Mouse (Mus musculus) megakaryocyte progenitor cell, adult 5-6 weeks (primary cell): ENCODE measurements around the gene Htra1. TPM values are rescaled to one million over a fixed set of nuclear protein-coding genes. Genes with fewer than 3 reads are reported as not detected.

Experiments used
- ATAC-seq: replicated peaks from 2 replicates; pipeline ENCODE4 v1.8.0; 2016; ENCODE audit warnings: mild to moderate bottlenecking, moderate TSS enrichment, inconsistent platforms; ENCODE audit not compliant: poor library complexity
- total RNA-seq, 2 experiments: library from RNA; stranded (forward) in 1 of 2; stranded (reverse) in 1 of 2; fragments of 157-497, 149-512 nt in 1 of 2; fragments of 200-1000 nt in 1 of 2; gene quantifications; 2 replicates each; pipeline versions ENCODE4 v1.2.3 to v1.2.4; 2015 to 2017

Gene Htra1
- total RNA-seq, 2 experiments from 2014 or later = 0.29 TPM; not detected in 1

DNA sequence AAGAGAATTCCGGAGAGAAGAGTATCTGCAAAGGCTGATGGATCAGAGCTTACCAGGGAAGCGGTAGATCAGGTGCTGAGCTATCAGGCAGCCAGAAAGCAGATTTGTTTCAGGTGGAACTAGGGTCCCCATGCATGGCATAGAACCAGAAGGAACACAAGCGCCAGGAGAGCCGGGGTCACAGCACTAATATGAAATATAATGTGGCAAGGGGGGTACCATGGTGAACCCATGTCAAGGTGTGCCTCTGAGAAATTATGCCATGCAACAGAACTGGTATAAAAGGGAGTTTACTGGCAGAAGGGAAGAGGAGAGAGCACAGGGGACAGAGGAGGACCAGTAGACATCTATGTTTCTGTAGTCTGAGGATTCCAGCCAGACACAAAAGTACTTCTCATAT, 1.3 kb upstream of the Htra1 start:
- ATAC-seq = no peak

DNA sequence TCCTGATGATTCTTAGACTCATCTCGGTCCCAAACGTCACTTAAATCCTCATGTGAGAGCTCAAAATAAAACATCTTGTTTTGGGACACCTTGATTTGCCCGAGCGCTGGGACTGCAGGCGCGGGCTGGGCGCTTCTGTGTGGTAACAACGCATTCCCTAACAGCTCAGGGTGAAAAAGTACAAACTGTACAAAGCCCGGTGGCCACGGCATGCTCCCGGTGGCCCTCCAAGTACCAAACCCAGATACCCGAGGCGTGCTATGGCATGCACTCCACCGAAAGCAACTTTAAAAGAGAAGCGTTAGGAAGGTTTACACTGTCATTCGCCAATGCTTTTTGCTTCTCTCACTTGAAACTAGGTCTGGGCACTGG, 504 bp upstream of the Htra1 start:
- peak; percentile 8; the same call in 1 of the 2 replicates for ATAC-seq

- ATAC-seq = no peak
Measured at GRCm38 (mm10) chr7:130936472-130936951, 601 bp downstream of the Htra1 start.

GRCm38 (mm10) chr7:130937266-130937841, 1.4 kb downstream of the Htra1 start:
- ATAC-seq = no peak

DNA sequence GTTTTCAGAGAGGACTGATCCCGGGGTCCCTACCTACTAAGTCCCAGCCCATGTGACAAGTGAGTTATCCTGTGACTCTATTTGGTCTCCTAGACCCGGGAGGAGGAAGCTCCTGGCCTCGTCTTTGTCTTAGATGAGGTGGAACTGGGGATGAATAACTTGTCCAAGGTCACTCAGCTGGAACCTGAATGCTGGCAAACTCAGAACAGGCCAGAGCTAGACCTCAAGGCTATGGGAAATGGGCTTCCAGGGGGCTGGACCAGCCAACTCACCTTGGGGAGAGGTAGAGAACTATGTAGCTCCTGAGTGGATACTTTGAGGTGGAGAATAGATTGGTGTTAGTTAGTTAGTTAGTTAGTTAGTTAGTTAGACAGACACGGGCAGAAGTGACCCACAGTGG, 2.1 kb downstream of the Htra1 start:
- no peak for ATAC-seq

DNA sequence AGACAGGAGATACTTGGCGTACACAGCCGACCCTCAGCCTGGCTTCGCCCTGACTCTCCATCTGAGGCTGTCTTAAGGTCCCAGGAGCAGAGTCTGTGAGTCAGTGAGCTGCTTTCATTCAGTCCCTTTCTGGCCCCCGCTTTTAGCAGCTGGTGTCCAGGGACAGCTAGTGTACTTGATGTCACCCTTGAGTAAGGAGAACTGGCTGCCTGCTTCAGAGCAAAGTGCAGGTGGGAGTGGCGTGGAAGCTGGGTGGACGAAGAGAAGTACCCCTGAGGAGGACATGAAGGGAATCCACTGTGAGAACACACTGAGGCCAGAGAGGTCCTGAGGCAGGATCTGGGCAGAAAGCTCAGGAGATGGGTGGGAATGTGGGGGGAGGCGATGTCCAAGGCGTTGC, 3.0 kb downstream of the Htra1 start:
- ATAC-seq = no peak

GRCm38 (mm10) chr7:130940733-130941132, 4.8 kb downstream of the Htra1 start:
- no peak for ATAC-seq

- ATAC-seq = peak; percentile 92
Measured at GRCm38 (mm10) chr7:130943280-130943895, 7.5 kb downstream of the Htra1 start.

GRCm38 (mm10) chr7:130944766-130945475, 9.0 kb downstream of the Htra1 start:
- no peak for ATAC-seq

DNA sequence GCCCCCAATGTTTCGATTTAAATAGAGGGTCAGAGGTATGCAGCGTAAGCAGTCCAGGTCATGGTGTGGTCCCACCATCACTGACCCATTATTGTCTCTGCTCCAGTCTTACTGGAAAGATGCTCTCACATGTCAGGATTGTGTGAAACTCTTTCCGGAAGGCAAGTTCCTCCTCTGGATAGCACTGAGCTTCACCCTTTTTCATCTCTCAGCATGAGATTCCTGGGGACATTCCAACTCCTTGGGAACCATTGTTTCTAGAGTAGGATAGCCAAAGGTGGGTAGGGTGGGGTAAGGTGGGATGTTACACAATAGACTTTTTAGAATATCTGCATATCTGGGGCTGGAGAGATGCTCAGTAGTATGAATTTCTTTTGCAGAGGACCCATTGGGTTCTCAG, 9.8 kb downstream of the Htra1 start:
- no peak for ATAC-seq

- ATAC-seq = no peak
Measured at GRCm38 (mm10) chr7:130946303-130946702, 10.4 kb downstream of the Htra1 start.

GRCm38 (mm10) chr7:130948563-130949208, 12.8 kb downstream of the Htra1 start:
- ATAC-seq = peak; percentile 54; the same call in 1 of the 2 replicates

DNA sequence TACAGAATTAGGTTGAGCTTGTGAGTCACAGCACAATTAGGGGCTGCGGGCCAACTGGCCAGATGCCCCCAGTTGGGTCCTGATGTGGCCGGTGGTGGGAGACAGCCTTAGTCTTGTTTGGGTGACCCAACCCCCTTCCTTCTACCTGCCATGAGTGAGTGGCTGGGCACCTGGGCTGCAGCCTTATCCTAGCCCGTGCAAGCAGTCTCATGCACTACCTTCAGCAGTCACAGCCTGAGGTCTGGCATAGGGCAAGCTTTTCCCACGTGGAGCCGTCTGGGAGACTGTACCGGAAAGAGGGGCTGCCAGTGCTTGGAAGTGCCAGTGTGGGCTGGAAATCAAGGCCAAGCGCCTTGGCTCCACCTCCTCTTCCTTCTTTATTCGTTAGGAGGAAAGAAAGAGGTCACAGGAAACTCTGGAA, 13.4 kb downstream of the Htra1 start:
- no peak for ATAC-seq

- no peak for ATAC-seq
Measured at GRCm38 (mm10) chr7:130950482-130950881, 14.6 kb downstream of the Htra1 start.

- ATAC-seq = no peak
Measured at GRCm38 (mm10) chr7:130951004-130951403, 15.1 kb downstream of the Htra1 start.

GRCm38 (mm10) chr7:130953376-130953775, 17.5 kb downstream of the Htra1 start:
- no peak for ATAC-seq

- ATAC-seq = no peak
Measured at GRCm38 (mm10) chr7:130954177-130954601, 18.3 kb downstream of the Htra1 start.

DNA sequence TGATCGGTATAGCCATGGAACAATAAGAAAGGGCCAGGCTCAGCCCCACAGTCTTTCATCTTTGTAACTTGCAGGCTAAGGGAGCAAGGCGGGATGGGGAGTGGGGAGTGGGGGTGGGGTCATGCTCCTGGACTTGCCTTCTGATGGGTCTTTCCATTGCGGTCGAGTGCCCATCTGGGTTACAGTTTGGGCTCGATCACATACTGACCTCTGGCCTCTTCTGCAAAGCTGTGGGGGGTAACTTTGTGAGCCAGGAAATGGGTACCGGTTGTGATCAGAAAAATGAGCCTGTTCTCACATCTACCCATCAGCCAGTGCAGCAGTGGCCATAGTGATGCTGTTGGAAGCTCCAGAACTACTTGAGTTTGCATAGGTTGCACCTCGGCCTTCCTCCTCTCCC, 22.6 kb downstream of the Htra1 start:
- ATAC-seq = no peak

DNA sequence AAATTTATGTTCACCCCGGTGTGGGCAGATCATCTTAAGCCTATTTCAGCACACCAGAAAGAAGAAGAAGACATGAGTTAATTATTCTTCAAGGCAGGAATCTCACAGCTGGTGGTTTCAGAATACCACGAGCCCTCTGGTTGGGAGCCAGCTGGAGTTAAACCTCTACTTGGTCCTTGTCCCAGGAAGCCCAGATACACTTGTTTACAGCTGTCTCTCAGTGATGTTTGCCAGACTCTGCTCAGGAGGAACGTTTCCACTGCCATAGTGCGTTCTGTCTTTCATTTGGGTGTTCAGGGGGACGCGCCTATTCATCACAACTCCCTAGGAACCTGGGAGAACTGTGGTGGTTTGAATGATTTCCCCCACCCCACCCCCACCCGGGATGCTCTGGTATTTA, 24.0 kb downstream of the Htra1 start:
- ATAC-seq = no peak

- ATAC-seq = no peak
Measured at GRCm38 (mm10) chr7:130961429-130961828, 25.5 kb downstream of the Htra1 start.

- no peak for ATAC-seq
Measured at GRCm38 (mm10) chr7:130964686-130965085, 28.8 kb downstream of the Htra1 start.

GRCm38 (mm10) chr7:130965396-130965795, 29.5 kb downstream of the Htra1 start:
- ATAC-seq = no peak
